Mouse (Mus musculus): Measurements from ENCODE around the gene Rab39.
A peak's percentile ranks its signal among the peaks of the same experiment; 100 is the strongest.

Gene Rab39

DNA sequence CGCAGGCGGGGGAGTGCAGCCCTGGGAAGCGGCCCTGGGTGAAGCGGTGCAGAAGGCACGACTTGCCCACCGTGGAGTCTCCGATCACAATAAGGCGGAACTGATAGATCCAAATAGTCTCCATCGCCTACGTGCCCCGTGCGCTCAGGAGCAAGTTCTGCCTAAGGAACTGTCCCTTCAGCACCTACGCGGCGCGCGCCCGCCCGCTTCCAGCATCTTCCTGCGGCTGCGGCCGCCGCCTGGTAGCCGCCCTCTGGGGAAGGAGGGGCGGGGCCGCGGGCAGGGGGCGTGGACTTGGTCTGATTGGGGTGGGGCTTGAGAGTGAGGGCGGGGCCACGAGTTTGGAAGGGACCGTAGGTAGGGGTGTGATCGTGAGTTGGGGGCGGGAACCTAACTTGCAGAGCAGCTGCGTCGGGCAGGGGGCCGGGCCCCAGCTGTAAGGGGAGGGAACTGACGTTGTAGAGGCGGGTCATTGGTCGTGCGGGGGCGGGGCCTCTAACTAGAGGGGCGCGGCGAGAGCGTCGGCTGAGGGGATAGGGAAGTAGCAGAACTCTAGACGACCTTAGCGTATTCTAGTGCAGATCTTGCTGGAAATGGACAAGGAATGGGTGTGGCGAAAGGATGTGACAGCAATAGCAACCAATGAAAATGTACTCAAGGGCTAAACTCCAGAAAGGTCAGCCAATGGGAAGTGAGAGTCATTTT, at the start of gene Rab39:
Gene Rab39, minus strand, starts transcription at position 241 of the 705 bp plus-strand sequence.
- DNase-seq (ENCODE audit: low spot score in 2 of 2): peak; percentile 81 to 82

DNA sequence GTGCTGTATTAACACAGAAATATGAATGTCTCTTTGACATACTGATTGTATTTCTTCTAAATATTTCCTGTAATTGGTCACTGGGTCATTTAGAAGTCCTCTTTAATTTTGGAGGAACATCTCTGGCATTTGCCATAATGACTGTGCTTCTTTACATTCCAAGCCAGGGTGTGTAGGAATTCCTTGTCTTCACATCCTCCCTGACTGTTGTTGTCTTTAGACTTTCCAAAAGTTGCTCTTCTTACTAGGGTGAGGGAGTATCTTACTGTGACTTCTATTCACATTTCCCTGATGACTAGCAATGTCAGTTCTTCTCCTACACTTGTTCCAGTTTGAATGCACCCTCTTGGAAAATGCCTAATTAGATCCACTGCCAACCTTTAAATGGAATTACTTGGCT, 48.8 kb upstream of the Rab39 start:
- DNase-seq (ENCODE audit: low spot score in 2 of 2): no peak

DNA sequence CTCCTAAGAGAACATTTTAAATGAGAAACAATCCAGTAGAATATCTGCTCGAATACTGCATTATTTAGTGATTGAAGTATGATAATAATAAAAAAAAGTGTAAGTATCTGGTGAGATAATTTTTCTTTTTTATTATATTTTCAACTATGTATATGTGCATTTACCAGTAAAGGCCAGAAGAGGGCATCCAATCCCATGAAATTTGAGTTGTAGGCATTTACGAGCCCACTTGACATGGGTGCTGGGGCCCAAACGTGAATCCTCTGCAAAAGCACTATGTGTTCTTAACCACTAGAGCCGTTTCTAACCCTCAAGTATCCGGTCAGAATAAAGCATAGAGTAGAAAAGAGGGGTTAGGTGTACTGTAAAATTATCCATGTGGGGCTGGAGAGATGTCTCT, 44.9 kb upstream of the Rab39 start:
- DNase-seq (ENCODE audit: low spot score in 2 of 2): no peak

DNA sequence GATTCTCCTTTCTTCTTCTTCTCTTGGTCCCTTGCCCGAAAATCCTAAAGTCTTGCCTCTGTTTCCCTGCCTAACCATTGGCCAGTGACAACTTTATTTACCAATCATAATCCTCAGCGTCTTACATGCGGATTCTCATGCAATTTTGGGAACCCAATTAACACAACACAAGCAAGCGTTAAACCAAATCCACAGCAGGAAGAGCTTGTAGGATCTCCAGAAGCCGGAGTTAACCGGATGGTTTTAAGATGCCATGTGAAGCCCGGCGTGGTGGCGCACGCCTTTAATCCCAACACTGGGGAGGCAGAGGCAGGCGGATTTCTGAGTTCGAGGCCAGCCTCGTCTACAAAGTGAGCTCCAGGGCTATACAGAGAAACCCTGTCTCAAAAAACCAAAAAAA, 44.4 kb upstream of the Rab39 start:
- DNase-seq (ENCODE audit: low spot score in 2 of 2): no peak

DNA sequence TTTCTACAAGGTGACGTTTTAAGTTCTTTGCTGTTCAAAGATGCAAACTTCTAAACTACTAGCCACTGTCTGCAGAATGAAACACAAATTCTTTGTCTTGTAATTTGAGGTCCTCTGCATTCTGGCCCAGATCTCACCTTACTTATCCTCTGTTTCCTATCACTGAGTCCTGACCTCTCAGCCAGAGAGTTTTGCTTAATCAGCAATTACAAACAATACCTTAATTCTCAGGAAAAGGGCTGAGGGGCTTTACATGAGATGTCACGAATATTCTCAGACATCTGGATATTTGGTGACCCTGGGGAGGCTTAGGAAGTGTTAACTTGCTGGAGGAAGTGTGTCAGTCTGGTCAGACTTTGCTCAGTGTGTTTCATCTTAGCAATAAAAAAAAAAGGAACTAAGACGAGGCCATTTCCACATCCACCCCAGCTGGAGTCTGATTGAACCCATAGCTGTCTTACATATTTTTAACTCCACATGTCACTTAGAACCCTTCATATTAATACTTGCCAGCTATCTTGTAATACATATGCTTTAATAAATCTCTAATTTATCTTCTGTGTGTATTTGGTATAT, 34.9 kb upstream of the Rab39 start:
- no peak for DNase-seq (ENCODE audit: low spot score in 2 of 2)

DNA sequence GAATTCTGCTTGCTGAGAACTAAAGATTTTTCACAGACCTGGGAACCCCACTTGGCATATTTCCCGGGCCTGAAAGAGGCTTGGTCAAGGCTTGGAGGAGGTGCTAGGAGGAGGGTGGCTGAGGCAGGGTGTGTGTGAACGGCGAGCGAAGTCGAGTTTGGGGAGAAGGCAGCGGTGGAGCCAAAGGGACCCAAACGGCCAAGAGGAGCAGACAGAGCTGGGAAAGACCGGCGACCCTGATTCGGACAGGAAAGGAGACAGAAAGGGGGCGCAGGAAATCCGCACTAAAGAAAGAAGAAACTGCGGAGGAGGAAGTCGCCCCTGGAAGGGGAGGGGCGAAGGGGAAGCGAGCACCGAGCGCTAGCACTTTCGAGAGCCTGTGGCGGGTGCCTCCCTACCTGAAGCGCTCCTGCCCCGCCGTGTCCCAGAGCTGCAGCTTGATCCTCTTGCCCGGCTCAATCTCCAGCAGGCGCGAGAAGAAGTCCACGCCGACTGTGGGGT, 491 bp downstream of the Rab39 start:
- peak in 1 of 2 experiments; percentile 12 for DNase-seq (ENCODE audit: low spot score in 2 of 2)

DNA sequence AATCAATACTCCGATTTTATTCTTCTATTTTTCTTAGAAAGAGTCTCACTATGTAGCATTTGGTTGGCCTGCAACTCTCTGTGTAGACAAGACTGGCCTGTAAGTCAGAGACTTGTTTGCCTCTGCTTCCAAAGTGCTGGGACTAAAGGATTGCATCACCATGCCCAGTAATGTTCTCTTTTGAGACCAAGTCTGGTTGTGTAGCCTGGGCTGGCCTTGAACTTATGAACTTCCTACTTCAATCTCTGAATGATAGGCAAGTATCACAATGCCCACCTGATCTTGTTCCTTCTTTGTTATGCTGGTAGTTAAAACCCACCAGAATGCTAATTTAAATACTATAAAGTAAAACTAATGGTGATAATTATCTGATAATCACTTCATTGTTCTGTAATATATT, 3.0 kb downstream of the Rab39 start:
- no peak for DNase-seq (ENCODE audit: low spot score in 2 of 2)

DNA sequence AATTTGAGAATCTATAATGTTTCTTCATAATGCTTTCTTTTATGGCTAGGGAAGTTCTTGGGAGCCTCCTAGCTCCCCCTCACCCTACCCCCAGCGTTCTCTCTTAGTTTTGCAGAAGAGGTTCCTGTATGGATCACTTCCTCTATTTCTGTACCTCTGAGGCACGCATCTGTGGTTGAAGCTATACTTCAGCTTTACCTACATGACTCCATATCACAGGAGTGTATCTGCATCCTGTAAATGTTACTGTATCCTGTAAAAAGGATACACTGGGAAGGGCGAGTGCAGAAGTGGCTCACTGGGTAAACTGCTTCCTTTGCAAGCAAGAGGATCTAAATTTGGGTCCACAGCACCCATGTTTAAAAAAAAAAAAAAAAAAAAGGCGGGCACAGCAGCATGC, 5.5 kb downstream of the Rab39 start:
- DNase-seq (ENCODE audit: low spot score in 2 of 2): no peak

DNA sequence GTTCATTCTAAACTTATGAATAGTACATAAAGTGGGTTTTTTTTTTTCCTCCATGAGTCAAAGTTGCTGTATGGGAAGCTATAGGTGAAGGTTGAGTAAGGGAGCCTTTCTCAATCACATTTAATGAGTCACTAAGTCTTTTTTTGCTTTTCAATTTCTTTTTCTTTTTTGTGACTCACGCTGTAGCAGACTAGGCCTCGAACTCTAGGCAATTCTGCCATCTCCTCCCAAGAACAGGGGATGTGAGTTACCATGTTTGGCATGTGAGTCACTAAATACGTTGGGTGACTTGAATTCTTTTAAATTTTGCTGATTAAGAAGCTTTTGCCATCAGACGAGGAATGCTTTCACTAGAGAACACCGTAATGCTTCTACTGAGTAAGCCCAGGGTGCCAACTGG, 10.2 kb downstream of the Rab39 start:
- DNase-seq (ENCODE audit: low spot score in 2 of 2): no peak

DNA sequence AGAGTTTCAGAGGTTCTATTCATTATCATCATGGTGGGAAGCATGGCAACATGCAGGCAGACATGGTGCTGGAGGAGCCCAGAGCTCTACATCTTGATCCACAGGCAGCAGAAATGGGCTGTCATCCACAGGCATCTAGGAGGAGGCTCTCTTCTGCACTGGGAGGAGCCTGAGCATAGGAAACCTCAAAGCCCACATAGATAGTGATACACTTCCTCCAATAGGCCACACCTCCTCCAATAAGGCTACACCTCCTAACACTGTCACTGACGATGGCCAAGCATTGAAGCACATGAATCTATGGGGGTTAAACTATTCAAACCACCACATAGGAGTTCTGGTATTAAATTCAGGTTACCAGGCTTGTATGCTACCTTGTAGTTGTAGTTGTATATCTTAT, 12.3 kb downstream of the Rab39 start:
- no peak for DNase-seq (ENCODE audit: low spot score in 2 of 2)

DNA sequence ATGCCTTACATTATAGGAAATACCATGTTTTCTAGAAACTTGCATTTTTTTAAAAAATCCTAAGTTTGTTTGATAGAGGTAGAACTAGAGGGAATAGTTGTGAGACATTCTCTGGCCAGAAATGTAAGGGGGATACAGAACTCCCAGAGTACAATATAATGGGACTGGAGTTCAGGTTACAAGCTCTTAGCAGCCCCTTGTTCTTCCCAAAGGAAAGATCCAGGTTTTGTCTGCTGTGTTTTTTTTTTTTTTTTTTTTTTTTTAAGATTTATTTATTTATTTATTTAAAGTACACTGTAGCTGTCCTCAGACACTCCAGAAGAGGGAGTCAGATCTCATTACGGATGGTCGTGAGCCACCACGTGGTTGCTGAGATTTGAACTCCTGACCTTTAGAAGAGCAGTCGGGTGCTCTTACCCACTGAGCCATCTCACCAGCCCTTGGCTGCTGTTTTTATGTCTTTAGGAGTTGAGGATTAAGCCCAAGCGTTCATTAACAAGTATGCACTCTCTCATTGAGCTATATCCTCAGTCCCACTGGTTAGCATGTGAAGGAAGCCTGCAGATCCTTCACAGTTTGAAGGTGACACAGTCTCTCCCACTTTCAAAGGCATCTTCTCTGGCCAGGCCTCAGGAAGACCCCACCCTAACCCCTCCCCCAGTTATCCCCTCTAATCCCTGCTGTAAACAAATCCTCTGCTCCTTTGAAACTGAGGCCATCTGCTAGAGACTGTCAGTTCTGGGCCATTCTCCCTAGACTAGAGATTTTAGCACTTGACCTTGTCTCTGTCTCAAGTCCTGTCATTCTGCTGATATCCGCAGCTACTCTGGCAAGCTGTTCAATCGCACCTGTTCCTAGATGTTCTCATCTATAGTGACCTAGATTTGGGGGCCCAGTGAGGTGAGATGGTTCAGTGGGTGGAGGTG, 14.0 kb downstream of the Rab39 start:
- no peak for DNase-seq (ENCODE audit: low spot score in 2 of 2)

DNA sequence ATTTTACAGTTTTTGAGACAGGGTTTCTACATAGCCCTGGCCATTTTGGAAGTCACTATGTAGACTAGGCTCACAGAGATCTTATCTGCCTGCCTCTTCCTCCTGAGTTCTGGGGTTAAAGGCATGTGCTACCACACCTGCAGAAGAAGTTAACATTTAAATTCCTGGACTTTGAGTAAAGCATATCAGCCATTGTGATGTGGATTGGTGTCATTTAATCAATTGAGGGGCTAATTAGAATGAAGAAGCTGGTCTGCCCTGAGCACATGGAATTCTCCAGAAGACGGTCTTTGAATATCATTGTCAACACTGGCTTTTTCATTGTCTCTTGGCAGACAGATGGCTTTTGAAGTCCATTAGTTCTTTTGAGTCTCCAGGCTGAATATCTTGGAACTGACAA, 25.2 kb downstream of the Rab39 start:
- no peak for DNase-seq (ENCODE audit: low spot score in 2 of 2)

DNA sequence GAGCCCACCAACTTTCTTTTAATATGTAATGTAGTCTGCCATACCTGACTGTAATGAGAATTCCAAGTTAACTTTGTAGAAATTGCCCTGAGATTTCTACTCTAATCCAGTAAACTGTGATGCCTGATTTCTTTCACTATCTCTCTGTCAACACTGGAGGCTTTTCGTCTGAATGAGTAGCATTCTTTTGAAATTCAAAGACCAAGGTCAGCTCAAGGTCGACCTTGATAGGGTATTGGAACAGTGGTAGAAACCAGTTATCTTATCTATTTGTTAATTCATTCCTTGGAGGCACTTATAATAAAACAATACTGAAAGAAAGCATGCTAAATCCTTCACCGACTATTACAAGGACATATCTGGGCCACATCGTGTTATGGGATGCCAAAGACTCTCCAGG, 29.1 kb downstream of the Rab39 start:
- DNase-seq (ENCODE audit: low spot score in 2 of 2): no peak

DNA sequence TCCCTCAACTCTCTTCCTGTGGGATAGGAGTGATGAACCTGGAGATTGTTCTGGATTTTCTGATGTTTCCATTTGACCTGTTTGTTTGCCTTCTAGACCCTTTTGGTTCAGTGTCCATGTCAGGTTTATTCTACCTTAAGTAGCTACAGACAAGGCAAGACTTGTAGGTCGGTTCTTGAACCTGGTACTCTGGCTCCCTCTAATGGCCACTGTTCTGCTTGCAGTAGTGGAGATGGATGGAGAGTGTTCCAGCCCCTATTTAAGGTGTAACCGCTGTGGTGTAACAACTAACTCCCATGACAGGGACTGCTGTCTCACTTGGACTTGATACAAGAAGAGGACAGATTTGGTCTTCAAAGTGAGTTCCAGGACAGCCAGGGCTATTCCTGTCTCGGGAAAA, 32.5 kb downstream of the Rab39 start:
- peak in 1 of 2 experiments; percentile 54 for DNase-seq (ENCODE audit: low spot score in 2 of 2)

DNA sequence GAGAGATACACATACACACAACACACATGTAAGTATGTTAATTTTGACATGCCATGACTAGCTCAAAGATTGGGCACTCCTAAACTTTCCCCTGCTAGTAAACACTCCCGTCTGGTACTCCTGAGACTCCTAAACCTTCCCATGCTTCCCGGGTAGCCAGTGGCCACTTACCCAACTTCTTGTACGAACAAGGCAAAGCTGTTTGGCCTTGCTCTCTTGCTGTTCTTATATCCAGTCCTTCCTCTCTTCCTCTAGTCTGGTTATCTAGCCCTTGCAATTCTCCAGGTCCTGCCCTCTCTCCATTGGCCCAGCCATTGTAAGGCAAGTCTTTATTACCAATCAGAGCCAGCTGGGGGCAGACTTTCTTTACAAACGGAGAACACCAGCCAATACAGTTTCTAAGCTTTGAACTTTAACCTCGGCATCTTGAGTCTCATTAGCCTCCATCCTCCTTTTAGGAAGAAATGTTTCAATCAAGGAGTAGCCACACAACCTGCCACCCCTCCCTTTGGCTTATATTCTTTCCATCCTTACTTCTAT, 36.3 kb downstream of the Rab39 start, which contains the start of gene Cul5:
Gene Cul5, minus strand, starts transcription at position 335 of the 540 bp plus-strand sequence.
- DNase-seq (ENCODE audit: low spot score in 2 of 2): peak in 1 of 2 experiments; percentile 18

DNA sequence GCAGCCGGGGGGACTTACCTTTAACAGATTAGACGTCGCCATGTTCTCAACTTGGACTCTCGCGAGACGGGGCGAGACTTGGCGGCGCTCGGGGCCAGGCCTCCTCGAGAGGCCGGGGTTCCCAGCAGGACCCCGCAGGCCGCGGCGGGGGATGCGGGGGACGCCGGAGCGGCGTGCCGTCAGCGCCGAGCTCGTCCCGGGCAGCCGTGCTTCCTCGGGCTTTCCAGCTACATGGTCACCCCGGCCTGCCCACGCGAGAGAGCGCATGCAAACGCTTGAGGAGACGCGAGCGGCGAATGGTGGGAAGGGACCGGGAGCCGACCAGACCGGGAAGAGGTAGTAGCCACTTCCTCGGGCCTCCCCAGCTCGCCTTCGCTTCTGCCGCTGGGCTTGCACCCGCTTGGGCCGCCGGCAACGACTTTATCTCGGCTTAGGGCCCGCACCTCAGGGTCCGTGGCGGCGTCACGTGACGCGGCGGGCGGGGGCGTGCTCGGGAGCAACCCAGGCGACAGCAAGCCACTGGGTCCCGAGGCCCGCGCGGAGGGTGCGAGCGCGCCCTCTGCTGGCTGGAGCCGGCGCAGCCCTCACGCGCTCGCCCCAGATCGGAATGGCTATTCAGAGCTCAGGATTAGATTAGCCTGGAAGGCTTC, 38.9 kb downstream of the Rab39 start:
- DNase-seq (ENCODE audit: low spot score in 2 of 2): peak; percentile 87 to 92

DNA sequence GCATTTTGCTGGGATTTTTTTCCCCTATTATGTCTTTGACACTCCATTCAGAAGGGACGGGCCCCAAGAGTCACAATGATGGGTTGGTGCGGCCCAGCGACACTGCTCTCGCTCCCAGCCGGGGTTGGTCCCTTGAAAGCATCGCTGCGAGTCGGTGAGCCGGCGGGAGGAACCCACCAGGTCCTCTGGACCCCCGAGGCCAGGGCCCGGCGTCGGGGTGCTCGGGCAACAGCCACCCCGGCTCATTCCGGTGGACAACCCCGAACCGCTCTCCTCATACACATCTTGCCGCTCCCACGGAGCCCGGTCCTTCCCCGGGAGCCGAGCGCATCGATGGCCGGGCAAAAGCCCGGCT, 39.4 kb downstream of the Rab39 start:
- DNase-seq (ENCODE audit: low spot score in 2 of 2): no peak

DNA sequence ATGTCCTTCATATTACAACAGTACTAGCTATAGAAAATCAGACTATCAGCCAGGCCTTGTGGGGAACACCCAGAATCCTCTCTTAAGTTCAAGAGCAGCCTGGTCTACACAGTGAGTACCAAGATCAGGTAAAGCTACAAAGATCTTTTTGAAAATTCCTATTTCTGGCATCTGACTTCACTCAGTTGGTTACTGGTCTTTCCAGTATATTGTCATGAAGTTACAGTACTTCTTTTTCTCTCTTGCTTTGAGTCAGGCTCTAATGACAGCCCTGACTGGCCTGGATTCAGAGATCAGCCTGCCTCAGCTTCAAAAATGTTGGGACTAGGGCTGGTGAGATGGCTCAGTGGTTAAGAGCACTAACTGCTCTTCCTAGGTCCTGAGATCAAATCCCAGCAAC, 40.6 kb downstream of the Rab39 start:
- DNase-seq (ENCODE audit: low spot score in 2 of 2): no peak

DNA sequence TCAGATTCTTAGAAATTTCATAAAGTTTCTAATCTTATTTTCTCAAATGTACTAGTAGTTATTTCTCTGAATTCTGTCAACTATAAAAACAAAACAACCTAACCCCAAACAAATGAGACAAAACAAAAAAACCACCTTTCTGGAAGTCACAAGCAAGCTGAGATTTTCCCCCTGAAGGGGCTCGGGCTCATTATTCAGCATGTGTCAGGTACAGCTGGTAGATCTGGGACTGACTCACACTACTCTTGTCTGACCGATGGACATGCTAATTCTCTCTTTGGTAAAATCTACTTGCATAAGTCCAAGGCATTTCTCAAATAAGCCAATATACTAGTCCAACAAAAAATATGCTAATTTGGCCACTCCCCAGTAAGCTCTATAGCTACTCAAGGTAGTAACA, 41.2 kb downstream of the Rab39 start:
- DNase-seq (ENCODE audit: low spot score in 2 of 2): no peak

DNA sequence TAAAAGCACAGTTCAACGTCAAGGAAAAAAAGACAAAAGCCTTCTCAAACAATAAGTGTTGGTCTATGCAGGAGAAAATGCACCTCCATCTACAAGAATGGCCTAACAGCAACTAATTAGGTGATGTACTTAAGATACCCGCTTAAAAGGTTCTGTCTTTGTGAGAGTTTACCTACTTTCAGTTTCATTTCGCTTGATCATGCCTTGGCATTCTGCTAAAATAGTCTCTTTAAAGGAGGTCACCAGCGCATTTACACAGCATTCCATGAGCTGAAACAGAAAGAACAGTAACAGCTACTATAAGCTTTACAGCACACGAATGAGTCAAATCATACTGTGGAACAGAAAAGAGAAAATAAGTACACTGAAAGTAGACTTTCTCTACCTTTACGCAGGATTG, 71.2 kb downstream of the Rab39 start:
- no peak for DNase-seq (ENCODE audit: low spot score in 2 of 2)

Data from frontal cortex, postnatal 10 days (tissue).